Mouse (Mus musculus) lung, embryonic 14.5 days (tissue): ENCODE measurements around the gene Pkib. TPM values are rescaled to one million over a fixed set of nuclear protein-coding genes. Genes with fewer than 3 reads are reported as not detected.

Source experiments
- ATAC-seq: fragments of 200-750 bp; cut with Nextera tagmentation; 2 replicates; pipeline ENCODE4 v1.8.0; 2017; ENCODE audit warnings: mild to moderate bottlenecking, moderate TSS enrichment, moderate library complexity; ENCODE audit not compliant: insufficient read depth
- DNase-seq: peaks from one replicate; pipeline ENCODE4 v3.0.0-alpha.2; 2015
- H3K27ac ChIP-seq: fragments of 300-500 bp; sonication (generic); 2 replicates; pipeline ENCODE4 v1.5.1; 2014; ENCODE audit warnings: low read depth, mild to moderate bottlenecking, moderate library complexity
- H3K27me3 ChIP-seq: fragments of 300-500 bp; sonication (generic); 2 replicates; pipeline ENCODE4 v1.6.1; 2014; ENCODE audit warnings: low read length, control low read depth; ENCODE audit not compliant: insufficient read depth
- H3K36me3 ChIP-seq: fragments of 300-500 bp; sonication (generic); 2 replicates; pipeline ENCODE4 v1.6.1; 2014; ENCODE audit warnings: control low read depth; ENCODE audit not compliant: insufficient read depth
- H3K4me1 ChIP-seq: fragments of 300-500 bp; sonication (generic); 2 replicates; pipeline ENCODE4 v1.6.1; 2014; ENCODE audit warnings: antibody characterized with exemption, control low read depth; ENCODE audit not compliant: insufficient read depth
- H3K4me2 ChIP-seq: fragments of 300-500 bp; sonication (generic); 2 replicates; pipeline ENCODE4 v1.6.1; 2014; ENCODE audit warnings: mild to moderate bottlenecking
- H3K4me3 ChIP-seq: fragments of 300-500 bp; sonication (generic); 2 replicates; pipeline ENCODE4 v1.5.1; 2014; ENCODE audit warnings: low read depth, low read length
- H3K9ac ChIP-seq: fragments of 300-500 bp; sonication (generic); 2 replicates; pipeline ENCODE4 v1.6.1; 2014
- H3K9me3 ChIP-seq: fragments of 300-500 bp; sonication (generic); 2 replicates; pipeline ENCODE4 v1.6.1; 2016; ENCODE audit warnings: low read depth, low read length, control low read depth
- CTCF ChIP-seq: IDR thresholded peaks from 2 replicates; pipeline ENCODE4 v1.5.1; 2016; ENCODE audit warnings: antibody characterized with exemption, low read depth
- WGBS: fragments of 180-500 bp; shearing (Covaris S2); extraction: QIAGEN DNeasy Blood & Tissue Kit; methylation state at CpG from one replicate; pipeline ENCODE4 v1.1.7; 2014; 5-methylcytosine and 5-hydroxymethylcytosine counted together
- polyA plus RNA-seq: library from polyadenylated mRNA; unstranded; fragments of >200 nt; fragmentation: Nextera tagmentation; extraction: Ambion mirVana; gene quantifications from 2 replicates; pipeline ENCODE4 v1.2.1, GENCODE M21; 2014

The Pkib gene
- 1.4 and 1.9 TPM in 2 replicates for polyA plus RNA-seq

- 2% methylated on average over 41 of the region's 41 CpGs for WGBS
- Histone ChIP-seq H3K4me1 (no peaks in the 10 kb centered on the region), H3K4me2 (peak within 1 kb of the TSS; percentile 64), H3K36me3 (no peaks in the 10 kb centered on the region), H3K9ac (no peak within 1 kb of the TSS), H3K27me3 (0 out of 2 replicates have a peak, but pooled peaks cover 10% of the 10 kb centered on the region), H3K4me3 (peak within 1 kb of the TSS; percentile 22), H3K27ac (no peak within 1 kb of the TSS), H3K9me3 (no peaks in the 10 kb centered on the region)
- peak; percentile 68 for DNase-seq
- TF ChIP-seq CTCF: no peak
- ATAC-seq: peak; percentile 94
Observed at GRCm38 (mm10) chr10:57631896-57632867, at the start of gene Pkib. TSS of gene Pkib (plus strand) at chr10:57631981.

- no peaks in the 10 kb centered on the region for H3K4me1 ChIP-seq
- no peak overlapping the region for H3K4me2 ChIP-seq
- DNase-seq (no peak), ATAC-seq (no peak)
- no peak overlapping the region for H3K4me3 ChIP-seq
- WGBS: 27% methylated on average over 1 of the region's 1 CpGs
- 0 out of 2 replicates have a peak, but pooled peaks have one; percentile 8 for TF ChIP-seq CTCF
- H3K36me3 ChIP-seq: no peaks in the 10 kb centered on the region
- no peaks in the 10 kb centered on the region for H3K9me3 ChIP-seq
- no peak overlapping the region for H3K9ac ChIP-seq
- no peaks in the 10 kb centered on the region for H3K27me3 ChIP-seq
- no peak overlapping the region for H3K27ac ChIP-seq
Observed at GRCm38 (mm10) chr10:57583927-57584326, 47.9 kb upstream of the Pkib start.

GRCm38 (mm10) chr10:57594266-57594665 is 37.5 kb upstream of the Pkib start:
- H3K4me1 ChIP-seq: no peaks in the 10 kb centered on the region
- H3K27ac ChIP-seq: no peak overlapping the region
- ATAC-seq: no peak
- DNase-seq: no peak
- no peaks in the 10 kb centered on the region for H3K9me3 ChIP-seq
- H3K9ac ChIP-seq: no peak overlapping the region
- no peak overlapping the region for H3K4me3 ChIP-seq
- H3K27me3 ChIP-seq: no peaks in the 10 kb centered on the region
- H3K4me2 ChIP-seq: no peak overlapping the region
- no peaks in the 10 kb centered on the region for H3K36me3 ChIP-seq
- no peak for TF ChIP-seq CTCF
- 76% methylated on average over 2 of the region's 2 CpGs for WGBS

DNA sequence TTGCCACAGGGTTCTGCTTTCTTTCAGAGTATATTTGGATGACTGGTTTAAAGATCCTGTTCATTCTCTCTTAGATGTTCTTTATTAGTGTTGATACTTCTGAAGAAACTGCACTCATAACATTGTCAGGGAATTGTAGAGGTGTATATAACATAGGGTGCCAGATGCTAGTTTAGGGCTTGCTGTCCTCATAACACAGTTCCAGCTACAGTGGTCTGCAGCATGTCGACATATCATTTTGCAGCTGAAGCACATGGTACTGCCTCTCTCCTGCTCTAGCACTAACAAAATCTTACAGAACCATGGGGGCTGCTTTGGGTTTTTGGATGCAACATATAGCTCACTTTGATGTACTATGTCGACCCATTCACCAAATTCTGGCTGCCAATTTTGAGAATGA is 34.6 kb upstream of the Pkib start:
- H3K27ac ChIP-seq: no peak overlapping the region
- ATAC-seq: no peak
- no peaks in the 10 kb centered on the region for H3K4me1 ChIP-seq
- no peak overlapping the region for H3K4me2 ChIP-seq
- H3K9me3 ChIP-seq: no peaks in the 10 kb centered on the region
- WGBS: 63% methylated on average over 2 of the region's 2 CpGs
- no peak overlapping the region for H3K9ac ChIP-seq
- H3K4me3 ChIP-seq: no peak overlapping the region
- no peaks in the 10 kb centered on the region for H3K27me3 ChIP-seq
- DNase-seq: no peak
- TF ChIP-seq CTCF: no peak
- no peaks in the 10 kb centered on the region for H3K36me3 ChIP-seq

- H3K36me3 ChIP-seq: no peaks in the 10 kb centered on the region
- DNase-seq (no peak), ATAC-seq (no peak)
- no peak for TF ChIP-seq CTCF
- H3K27me3 ChIP-seq: no peaks in the 10 kb centered on the region
- 89% methylated on average over 4 of the region's 4 CpGs for WGBS
- H3K27ac ChIP-seq: no peak overlapping the region
- no peak overlapping the region for H3K4me3 ChIP-seq
- no peaks in the 10 kb centered on the region for H3K9me3 ChIP-seq
- H3K9ac ChIP-seq: no peak overlapping the region
- H3K4me2 ChIP-seq: no peak overlapping the region
- no peaks in the 10 kb centered on the region for H3K4me1 ChIP-seq
Observed at GRCm38 (mm10) chr10:57602951-57603350, 28.8 kb upstream of the Pkib start.

DNA sequence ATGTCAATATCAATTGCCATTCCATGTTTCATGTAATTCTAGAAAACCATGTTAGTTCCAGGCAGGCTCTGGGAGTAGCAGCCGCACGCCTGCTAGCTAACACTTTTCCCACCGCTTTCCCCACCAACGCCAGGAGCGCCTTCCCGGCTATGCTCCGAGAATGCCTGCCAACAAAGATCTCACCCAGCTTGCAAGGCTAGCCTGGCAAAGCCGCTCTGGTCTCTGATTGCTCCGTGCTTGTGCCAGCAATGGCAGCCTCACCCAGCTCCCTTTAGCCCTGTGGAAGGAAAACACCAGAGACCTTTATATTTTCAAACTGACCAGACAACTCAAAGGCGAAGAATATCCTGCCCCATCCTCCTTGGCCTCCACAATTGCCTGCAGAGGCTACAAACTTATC is 8.5 kb upstream of the Pkib start:
- no peak overlapping the region for H3K9ac ChIP-seq
- WGBS: 79% methylated on average over 10 of the region's 10 CpGs
- H3K36me3 ChIP-seq: no peaks in the 10 kb centered on the region
- no peak overlapping the region for H3K27ac ChIP-seq
- H3K4me2 ChIP-seq: no peak overlapping the region
- TF ChIP-seq CTCF: no peak
- ATAC-seq: no peak
- H3K9me3 ChIP-seq: no peaks in the 10 kb centered on the region
- H3K4me1 ChIP-seq: no peaks in the 10 kb centered on the region
- no peak for DNase-seq
- no peaks in the 10 kb centered on the region for H3K27me3 ChIP-seq
- no peak overlapping the region for H3K4me3 ChIP-seq

DNA sequence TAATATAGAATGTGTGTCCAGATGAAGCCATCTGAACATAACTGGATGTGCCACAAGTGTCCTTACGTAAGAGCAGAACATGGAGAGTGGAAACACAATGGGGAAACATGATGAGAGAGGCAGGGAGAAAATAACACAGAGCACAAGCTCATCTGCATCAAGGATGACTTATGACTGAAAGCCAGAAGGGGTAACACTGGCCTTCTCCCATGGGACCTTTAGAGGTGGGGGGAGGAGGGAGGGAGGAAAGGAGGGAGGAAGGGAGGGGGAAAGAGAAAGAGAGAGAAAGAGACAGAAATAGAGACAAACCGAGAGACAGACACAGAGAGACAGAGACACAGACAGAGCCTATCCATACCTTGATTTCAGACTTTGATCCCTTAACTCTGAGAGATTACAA is 4.0 kb upstream of the Pkib start:
- H3K36me3 ChIP-seq: no peaks in the 10 kb centered on the region
- no peak overlapping the region for H3K9ac ChIP-seq
- ATAC-seq: no peak
- 84% methylated on average over 2 of the region's 2 CpGs for WGBS
- no peak for DNase-seq
- H3K4me3 ChIP-seq: no peak overlapping the region
- no peaks in the 10 kb centered on the region for H3K9me3 ChIP-seq
- no peaks in the 10 kb centered on the region for H3K4me1 ChIP-seq
- no peak overlapping the region for H3K4me2 ChIP-seq
- 0 out of 2 replicates have a peak, but pooled peaks cover 8% of the 10 kb centered on the region for H3K27me3 ChIP-seq
- H3K27ac ChIP-seq: no peak overlapping the region
- no peak for TF ChIP-seq CTCF
